Mouse (Mus musculus) megakaryocyte, embryonic 14.5 days (primary cell): ENCODE results near the gene Gpr88.

Source experiments
- FLI1 ChIP-seq: IDR thresholded peaks from 2 replicates; pipeline ENCODE4 v1.6.1; 2012; ENCODE audit warnings: low read length, inconsistent platforms, mixed read lengths
- GATA1 ChIP-seq: IDR thresholded peaks from 3 replicates; pipeline ENCODE4 v1.6.1; 2012; ENCODE audit warnings: mixed read lengths, low read length, inconsistent platforms, borderline replicate concordance

DNA sequence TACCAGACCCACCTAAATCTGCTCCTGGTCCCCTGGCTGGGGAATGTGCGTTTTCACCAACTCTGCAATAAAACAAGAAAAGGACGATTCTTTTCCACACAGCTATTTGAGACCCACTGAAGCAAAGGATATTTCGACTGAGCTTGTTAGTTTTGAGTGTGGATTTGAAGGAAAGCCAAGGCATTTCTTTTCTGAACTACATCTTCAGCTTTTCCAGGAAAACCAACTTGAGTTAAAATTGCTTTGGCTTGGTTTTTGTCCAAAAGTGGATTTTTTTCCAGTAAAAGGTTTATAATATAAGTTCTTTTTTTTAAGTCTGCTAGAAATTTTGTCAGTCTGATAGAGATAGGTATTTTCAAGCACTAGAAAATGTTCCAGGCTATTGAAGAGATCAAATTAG, 13.1 kb upstream of the Gpr88 start:
- TF ChIP-seq GATA1, result no peak
- no peak for TF ChIP-seq FLI1
